Mouse (Mus musculus): Measurements from ENCODE around the gene Naa20. TPM values are rescaled to one million over a fixed set of nuclear protein-coding genes. Genes with fewer than 3 reads are reported as not detected.

Gene Naa20
- polyA plus RNA-seq, 1 experiment from 2014 or later = 50.3 TPM

DNA sequence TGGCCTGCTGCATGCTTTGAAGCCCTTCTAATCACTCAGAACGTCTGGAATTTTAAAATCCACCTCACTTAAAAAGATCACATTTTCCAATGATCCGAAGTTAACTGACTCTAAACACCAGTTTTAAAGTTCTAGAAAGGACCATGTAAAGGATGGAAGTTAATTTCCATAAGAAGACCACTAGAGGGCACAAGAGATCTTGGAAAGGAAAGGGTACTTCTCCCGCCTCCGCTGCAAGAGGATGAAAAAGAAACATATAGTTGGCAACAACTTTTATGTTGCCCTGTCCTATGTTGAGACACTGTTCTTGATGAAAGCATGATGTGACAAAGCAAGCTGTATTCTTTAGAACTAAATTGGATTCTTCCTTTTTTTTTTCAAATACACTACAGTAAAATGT is 55.6 kb downstream of the Naa20 start:
- H3K27ac ChIP-seq (replicated peaks) = no peak overlapping the region
- H3K4me3 ChIP-seq (replicated peaks) = no peak overlapping the region

DNA sequence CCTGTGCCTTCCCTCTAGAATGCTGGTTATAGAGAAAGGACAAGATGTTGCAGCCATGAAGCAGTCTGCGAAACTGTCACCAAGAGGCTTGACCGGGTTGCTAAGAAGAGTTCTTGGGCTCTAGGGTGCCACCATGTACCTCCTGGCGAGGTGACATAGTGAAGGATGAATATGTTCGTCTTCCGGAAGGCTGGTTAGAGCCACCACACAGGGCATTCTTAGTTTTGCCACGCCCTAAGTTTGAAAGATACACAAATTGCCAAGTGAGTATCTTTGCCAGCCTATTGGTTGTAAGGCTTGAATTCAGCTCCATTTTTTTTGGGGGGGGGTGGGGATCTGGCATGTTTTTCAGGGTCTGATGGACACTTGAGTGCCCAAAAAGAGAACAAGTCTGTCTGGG is 56.2 kb downstream of the Naa20 start:
- Histone ChIP-seq H3K4me2 (no peak overlapping the region), H3K4me3 (replicated peaks) (no peak overlapping the region), H3K9ac (no peak overlapping the region), H3K27me3 (no peaks in the 10 kb centered on the region), H3K36me3 (replicated peaks) (no peaks in the 10 kb centered on the region), H3K27ac (replicated peaks) (no peak overlapping the region), H3K4me1 (replicated peaks) (no peaks in the 10 kb centered on the region), H3K9me3 (replicated peaks) (no peaks in the 10 kb centered on the region)
- no peak for ATAC-seq (ENCODE audit: insufficient read depth)
- WGBS (ENCODE audit: insufficient replicate concordance) = 60% methylated on average over 6 of the region's 6 CpGs

More for the DNA sequence above, 55.6 kb downstream of the Naa20 start:
- Histone ChIP-seq H3K9ac (no peak overlapping the region), H3K9me3 (replicated peaks) (no peaks in the 10 kb centered on the region), H3K4me2 (no peak overlapping the region), H3K4me1 (replicated peaks) (no peaks in the 10 kb centered on the region), H3K36me3 (replicated peaks) (no peaks in the 10 kb centered on the region), H3K27me3 (no peaks in the 10 kb centered on the region)
- WGBS (ENCODE audit: insufficient replicate concordance) = 12% methylated on average over 4 of the region's 4 CpGs
- ATAC-seq (ENCODE audit: insufficient read depth) = no peak

DNA sequence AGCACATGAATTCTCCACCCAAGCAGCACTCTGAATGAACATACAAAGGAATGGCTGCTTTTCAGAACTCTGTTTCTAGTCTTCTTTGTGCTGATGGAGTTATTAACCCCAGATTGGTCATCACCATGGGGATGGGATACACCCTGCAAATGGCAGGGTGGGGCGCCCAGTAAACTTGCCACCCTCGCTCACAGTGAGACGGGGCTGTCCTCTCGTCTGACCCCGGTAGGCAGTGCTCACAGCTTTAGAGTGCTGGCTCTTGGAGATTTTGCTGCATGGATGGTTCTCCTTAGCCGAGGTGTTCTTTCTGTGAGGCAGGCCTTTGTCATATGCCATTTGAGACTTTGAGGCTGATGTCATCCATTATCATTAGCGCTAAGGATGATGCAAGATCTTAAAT is 56.7 kb downstream of the Naa20 start:
- H3K27me3 ChIP-seq = no peaks in the 10 kb centered on the region
- no peaks in the 10 kb centered on the region for H3K4me1 ChIP-seq (replicated peaks)
- H3K4me2 ChIP-seq = no peak overlapping the region
- no peak overlapping the region for H3K9ac ChIP-seq
- WGBS (ENCODE audit: insufficient replicate concordance) = 74% methylated on average over 7 of the region's 7 CpGs
- no peak overlapping the region for H3K4me3 ChIP-seq (replicated peaks)
- no peak for ATAC-seq (ENCODE audit: insufficient read depth)
- no peak overlapping the region for H3K27ac ChIP-seq (replicated peaks)
- no peaks in the 10 kb centered on the region for H3K9me3 ChIP-seq (replicated peaks)
- H3K36me3 ChIP-seq (replicated peaks) = no peaks in the 10 kb centered on the region

DNA sequence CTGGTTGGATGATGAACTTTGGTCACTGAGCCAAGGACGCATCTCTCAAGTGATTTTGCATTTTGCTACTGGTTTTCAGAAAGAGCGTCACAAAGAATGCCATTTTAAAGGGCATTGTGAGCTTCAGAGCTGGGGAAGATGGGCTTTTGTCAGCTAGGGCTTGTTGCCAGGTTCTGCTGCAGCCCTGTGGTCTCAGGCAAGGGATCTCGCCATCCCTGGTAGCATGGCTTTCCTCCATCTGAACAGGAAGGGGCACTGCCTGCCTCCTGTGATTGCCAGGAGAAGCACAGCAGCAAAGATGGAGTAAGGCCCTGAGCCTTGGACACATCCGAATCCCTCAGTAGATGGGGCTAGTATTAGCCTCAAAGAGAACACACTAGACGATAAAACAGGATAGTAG is 60.0 kb downstream of the Naa20 start:
- no peaks in the 10 kb centered on the region for H3K9me3 ChIP-seq (replicated peaks)
- H3K27ac ChIP-seq (replicated peaks) = no peak overlapping the region
- no peaks in the 10 kb centered on the region for H3K36me3 ChIP-seq (replicated peaks)
- 59% methylated on average over 5 of the region's 5 CpGs for WGBS (ENCODE audit: insufficient replicate concordance)
- no peak for ATAC-seq (ENCODE audit: insufficient read depth)
- no peak overlapping the region for H3K4me2 ChIP-seq
- H3K9ac ChIP-seq = no peak overlapping the region
- no peaks in the 10 kb centered on the region for H3K4me1 ChIP-seq (replicated peaks)
- no peak overlapping the region for H3K4me3 ChIP-seq (replicated peaks)
- no peaks in the 10 kb centered on the region for H3K27me3 ChIP-seq

Small RNA genes within 50 kb of the gene (microRNA-seq; reads per million reads assigned to microRNA genes)
- not detected for gene Gm25026

Other genes with a start within 250 kb of the Naa20 start
- 2.0 and 2.8 TPM in 2 replicates for gene Rin2, start 226.9 kb upstream of the Naa20 start, polyA plus RNA-seq (2015; fragmentation: Nextera tagmentation; extraction: Ambion mirVana)
- gene Cfap61, start 32.7 kb downstream of the Naa20 start, polyA plus RNA-seq (2015; fragmentation: Nextera tagmentation; extraction: Ambion mirVana) = not detected in 2 replicates
- gene Crnkl1, start 32.9 kb downstream of the Naa20 start, polyA plus RNA-seq (2015; fragmentation: Nextera tagmentation; extraction: Ambion mirVana) = 14.3 and 14.7 TPM in 2 replicates

All from liver, embryonic 15.5 days (tissue).